Mouse (Mus musculus) right cerebral cortex, adult 18-20 months (tissue): ENCODE measurements around the gene Kdm2b.
A peak's percentile ranks its signal among the peaks of the same experiment; 100 is the strongest.
"Not testable (repeated sequence)": the region's sequence is repeated elsewhere in the genome, so short reads cannot be mapped to it uniquely, and the experiment has no call there.

Experiments
- DNase-seq: peaks from one replicate; pipeline ENCODE4 v3.0.0; 2022; ENCODE audit warnings: mixed read lengths

Kdm2b gene

DNA sequence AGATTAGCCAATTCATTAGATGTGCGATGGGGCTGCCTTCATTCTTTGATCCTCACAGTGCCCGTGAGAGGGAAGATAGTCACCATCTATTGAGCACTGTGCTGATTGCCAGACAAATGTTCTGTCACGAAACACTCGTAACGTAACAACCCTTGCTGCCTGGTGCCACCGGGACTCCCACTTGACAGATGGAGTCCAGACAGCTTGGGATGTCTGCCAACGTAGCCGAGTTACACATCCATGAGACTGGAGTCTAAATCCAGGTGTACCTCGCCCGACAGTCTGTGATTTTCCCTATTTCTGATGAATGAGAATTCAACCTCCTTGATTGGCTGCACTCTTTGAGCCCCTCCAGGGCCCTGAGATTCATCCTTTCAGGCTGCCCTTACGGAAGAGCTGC lies 20.2 kb upstream of the Kdm2b start:
- DNase-seq = peak; percentile 44

DNA sequence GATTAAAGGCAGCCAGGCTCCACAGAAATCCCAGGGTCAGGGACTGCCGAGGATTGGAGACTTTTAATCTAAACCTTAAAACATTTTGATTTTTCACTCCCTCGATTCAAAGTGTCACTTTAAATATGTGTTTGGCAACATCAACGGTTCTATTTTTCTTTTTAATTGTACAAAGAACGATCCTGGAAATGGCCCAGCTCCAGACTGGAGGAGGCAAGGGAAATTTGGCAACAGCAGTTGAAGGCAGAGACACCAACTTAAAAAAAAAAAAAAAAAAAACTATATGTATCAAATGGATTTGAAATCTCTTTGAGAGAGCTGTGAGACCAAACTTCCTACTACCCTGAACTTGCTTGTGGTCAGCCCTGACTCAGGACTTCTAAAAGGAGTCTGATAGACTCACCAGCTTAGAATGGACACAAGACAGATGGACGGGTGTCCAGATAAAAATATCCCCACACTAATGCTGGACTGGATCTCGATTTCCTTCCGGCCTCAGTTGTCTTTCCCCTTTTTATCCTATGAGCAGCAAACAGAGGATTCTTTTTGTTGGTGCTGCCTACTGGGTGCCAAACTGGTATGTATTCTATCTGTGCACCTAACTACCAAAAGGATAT lies 19.4 kb upstream of the Kdm2b start:
- peak; percentile 50 for DNase-seq

DNA sequence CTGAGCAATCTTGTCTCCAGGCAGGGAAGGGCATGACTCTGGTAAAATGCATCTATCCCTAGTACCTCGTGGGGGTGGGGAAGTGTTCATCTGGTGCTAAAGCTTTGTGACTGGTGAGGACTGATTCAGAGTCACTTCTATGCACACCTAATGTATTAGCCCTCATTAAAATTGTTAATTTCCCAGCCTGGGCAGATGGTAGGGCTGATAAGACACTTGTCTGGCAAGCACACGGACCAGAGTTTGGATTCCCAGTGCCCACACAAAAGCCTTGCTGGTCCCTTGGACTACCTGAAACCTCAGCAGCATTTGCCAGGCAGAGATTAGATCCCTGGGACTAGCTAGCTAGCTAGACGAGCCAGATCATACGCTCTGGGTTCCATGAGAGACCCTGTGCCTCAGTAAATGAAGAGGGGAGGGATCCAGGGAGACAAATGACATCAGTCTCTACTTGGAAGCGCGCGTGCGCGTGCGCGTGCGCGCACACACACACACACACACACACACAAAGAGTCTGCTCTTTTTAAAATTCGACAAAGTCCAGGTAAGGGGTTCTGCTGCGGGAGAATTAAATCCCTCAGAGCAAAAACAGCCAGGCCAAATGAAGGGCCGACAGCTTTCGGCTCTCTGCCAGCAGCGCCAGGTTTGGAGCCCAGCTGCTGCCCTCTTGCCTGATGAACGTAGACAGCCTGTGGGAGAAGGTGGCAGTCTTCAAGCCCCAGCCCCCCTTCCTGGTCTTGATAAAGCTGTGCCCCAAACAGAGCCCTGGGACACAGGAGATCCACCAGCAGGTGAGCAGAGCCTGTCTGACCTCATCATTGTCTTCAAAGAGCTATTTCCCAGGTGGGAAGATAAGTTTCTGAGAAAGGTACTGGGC lies 16.3 kb upstream of the Kdm2b start:
- no peak for DNase-seq

DNA sequence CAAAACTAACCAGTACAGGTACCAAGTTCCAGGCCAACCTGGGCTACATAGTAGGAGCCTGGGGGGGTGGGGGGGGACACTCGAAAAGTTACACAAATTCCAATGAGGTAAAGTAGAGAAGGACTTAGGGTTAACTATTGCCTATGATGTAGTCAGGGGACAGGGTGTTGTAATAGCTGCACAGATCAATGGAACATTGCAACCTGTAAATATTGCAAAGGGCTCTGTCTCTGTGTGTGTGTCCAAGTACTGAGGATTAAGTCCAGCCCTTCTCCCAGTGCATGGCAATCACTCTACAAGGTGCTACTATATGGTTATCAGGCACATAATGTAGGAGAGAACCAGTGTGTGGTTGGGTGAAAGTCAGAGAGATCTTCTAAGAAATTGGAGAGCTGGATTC lies 11.3 kb upstream of the Kdm2b start:
- DNase-seq = no peak

DNA sequence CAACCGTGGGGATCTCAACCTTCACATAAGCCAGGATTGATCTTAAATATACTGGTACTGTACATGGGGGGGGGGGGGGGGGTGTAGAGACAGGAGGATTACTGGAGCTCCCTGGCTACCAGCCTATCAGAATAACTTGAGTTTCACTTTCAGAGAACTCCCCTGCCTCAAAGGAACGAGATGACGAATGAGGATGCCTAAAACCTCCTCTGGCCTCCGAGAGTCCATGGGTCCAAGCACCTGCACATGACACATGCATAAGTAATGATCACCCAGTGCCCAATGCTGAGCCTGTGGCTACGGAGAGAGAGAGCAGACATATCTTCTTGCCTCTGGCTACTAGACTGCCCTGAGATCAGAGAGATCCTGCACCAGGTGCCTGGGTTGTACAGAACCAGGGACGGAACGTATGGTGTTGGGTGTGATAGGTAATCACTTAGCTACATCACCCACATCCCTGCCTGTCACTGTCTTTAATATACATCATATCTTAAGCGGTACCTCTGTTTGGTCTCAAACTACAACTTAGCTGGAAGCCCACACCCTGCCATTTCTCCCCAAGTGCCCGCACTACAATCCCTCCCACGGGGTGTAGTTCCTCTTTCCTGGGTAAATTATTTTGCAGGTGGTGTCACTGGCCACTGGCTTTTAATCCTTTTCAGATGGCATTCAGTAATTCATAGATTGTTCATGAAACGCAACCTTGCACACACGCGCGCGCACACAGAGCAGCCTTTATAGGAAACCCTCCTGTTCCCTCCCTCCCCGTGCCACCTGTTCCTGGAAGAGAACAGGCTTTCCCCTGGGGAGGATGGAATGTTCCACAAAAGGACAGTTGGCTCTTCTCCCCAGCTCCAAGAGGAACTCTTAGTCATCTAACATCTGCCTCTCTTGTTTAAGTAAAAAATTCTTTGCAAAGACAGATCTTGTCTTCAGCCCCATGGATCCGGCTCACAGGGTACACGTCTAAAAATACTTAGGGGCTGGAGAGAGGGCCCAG lies 7.9 kb upstream of the Kdm2b start:
- peak; percentile 80 for DNase-seq

DNA sequence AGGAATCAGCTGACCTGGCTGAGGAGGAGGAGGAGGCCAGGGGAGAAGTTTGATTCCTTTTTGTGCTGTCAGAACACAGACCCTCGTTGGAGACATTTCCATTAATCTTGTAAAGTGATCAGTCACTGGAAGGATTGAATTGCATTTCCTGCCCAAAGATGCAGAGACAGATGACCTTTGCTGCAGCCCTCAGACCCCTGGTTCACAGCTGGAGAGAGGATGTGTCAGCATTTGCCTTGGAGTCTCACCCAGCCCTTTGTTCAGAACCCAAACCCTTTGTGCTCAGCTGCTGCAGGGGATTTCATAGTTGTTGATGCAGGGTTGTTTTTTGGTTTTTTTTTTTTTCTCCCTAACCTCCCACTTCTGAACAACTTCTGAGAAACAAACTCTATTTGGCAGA lies 5.3 kb upstream of the Kdm2b start:
- no peak for DNase-seq

DNA sequence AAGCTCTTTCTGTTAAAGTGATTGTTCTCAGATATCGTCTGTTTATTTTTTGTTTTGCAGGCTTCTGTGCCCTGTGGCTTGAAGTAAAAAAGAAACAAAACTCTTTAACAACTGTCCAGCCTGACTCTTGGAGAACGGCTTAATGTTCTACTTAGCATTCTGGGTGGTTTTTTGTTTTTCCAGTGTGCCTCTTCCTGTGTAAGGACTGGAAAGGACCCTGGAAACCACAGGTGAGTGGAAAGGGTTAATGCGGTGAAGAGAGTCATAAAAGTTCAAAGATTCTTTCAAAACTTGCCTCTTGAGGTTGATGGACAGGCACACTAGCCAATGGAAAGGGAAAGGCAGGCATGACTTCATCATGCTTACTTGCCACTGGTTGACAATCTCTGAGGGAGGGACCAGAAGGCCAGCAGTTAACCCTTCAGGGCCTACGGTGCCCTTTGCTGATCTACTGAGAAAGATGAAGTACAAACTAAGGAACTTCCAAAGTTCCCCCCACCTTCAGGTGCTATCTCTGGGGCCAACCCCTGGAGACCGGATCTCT lies 4.8 kb upstream of the Kdm2b start:
- DNase-seq = peak; percentile 63

DNA sequence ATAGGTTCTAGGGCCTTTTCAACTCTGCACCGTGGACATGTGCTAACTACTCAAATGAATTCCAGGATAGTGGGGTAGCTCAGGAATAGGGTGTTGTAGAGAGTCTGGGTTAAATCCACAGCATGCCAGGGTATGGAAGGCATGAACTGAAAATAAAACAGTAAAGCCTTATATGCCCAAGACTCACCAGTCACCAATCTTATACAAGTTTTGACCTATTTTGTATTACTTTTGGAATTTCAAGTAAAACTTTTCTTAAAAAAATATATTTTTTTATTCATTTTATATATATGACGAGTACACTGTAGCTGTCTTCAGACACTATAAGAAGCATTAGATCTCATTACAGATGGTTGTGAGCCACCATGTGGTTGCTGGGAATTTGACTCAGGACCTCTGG lies 4.2 kb upstream of the Kdm2b start:
- DNase-seq = no peak

DNA sequence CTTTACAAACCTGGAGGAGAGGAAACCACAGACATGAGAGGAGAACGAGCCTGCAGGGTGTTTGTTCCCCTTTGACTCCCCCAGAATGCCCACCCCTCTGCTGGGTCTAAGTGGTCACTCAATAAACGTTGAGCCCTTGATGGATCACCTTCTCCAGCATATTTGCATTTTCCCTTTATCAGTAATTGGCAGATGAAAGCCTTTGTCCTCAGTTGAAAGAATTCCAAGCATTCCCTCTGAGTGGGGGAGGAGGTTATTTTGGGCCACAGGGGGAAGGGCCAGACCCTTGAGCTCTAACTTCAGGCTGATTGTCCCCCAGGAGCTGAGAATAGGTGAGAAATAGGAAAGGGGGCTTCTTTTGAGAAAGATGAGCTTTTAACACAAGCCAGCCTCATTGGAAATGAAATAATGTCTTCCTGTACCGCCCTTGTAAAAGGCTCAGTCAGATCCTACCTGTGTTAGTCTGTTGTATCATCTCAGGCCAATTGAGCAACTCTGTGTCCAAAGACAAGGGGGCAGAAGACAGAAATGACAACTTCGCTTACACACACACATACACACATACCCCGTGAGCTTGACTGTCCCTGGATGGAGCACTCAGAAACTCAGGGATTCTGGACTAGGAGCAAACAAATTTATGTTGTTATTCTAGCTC lies 1.9 kb upstream of the Kdm2b start:
- DNase-seq = no peak

DNA sequence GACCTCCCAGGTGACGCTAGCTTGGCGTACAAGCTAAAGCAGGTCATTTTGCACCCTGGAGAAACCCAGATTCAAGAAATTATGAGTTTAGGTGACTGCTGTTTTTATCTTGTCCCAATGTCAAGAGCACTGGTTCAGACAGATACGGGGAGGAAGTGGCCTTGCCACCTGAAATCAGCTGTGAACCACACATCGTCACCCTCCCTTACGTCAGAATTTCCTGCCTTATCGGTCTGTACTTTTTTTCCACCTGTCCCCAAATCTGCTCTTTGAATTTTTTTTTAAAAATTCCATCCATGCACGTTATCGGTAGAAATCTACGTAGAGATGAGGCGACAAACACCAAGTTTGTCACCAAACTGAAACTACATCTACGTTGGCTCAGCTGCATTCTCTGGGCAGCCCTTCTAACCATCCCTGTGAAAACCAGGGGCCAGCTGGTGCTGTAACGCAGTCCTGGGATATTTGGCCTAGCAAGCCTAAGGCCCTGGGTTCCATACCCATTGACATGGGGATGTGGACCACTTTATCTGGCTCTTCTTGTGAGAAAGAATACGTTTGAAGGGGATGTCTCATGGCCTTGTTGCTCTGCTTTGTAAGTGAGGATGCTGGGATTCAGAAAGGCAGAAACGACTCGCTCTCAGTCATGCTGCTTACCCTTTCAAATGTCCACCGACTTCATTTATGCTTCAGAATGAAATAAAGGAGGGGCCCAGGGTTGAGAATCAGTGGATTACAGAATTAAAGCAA lies 963 bp upstream of the Kdm2b start:
- DNase-seq = no peak

DNA sequence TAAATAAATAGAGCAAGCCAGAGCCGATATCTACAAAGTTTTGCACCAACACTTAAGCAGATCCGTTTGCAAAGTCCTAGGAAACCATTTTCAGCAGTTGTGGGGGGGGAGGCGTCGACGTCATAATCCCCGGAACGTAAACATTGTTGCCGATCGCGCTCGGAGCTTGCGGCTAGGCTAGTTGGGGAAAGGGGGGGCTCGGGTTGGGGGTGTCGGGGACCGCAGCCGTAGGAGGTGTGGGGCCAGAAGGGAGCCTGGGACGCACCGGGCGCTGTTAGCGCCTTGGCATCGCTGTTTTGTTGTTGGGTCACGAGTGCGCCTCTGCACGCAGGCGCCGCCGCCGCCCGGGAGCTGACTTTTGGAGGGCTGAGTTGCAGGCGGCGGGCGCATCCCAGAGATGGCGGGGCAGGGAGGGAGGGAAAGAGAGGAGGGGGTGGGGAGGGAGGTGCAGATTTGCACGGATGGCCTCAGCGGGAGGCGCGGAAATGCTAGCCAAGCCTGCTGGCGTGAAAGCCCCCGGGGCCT lies 560 bp downstream of the Kdm2b start:
- DNase-seq = peak; percentile 77

DNA sequence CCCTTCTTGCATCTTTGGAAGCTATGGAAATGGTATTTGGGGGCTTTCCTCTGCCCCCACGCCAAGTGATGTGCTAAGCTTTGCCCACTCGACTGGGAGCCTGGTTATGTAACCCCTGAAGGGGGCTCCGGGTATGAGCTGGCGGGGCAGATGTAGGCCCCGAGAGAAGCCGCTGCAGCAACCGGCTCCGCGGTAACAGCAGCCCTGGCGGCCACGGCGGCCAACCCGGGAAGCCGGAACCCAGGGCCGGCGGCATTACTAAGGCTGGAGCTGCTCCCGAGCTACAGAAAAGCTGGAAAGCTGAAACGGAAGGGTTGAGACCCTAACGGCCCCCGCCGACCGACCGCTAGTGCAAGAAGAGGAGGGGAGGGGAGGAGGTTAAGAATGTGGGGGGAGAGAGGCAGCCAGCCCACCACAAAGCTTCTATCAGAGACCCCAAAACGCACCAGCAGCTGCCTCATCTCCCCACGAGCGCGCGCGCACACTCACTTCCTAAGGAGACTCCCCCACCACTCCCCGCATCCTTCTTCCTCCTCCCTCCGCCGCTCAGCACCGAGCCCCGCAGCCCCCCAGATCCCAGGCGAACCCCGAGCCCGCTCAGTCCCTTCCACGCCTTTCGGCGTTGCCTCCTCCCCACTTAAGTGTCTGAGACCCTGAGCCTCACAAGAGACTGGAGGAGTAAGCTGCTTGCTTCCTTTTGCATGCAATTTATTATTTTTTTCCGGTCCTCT lies 1.4 kb downstream of the Kdm2b start:
- peak; percentile 67 for DNase-seq

DNA sequence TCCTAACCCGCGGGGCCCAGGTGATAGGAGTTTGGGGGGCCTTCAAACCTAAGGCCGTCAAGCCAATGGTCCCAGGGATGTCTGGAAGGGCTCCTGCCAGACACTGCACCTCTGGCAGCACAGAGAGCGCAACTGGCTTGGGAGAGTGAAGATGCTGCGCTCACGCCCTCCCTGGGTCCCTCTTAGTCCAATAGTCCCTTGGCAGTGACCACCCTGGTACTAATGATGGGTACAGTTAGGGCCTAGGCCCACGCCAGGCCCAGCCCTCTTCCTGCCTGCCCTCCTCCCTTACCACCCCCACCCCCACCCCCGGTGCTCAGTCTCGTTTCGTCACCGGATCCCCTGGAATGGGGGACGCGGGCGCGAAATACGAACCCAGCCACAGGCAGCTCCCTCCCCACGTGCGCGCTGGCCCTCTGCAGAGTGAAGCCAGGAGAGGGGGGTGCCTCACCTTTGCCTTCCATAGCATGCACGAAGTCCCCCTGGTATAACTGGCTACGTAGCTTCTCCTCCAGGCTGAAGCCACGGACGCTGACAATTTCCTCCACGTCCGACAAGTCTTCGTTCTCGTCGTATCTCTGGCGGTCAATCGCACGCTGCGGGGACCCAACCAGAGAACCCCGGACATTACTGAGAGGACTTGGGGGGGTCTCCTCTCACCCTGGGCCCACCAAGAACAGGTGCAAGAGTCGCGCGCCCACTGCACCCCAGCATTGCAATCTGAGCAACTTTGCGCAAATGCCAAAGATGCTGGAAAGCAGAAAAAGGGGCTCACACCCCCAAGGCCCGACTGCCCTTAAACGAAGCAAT lies 2.2 kb downstream of the Kdm2b start:
- DNase-seq = peak; percentile 35

DNA sequence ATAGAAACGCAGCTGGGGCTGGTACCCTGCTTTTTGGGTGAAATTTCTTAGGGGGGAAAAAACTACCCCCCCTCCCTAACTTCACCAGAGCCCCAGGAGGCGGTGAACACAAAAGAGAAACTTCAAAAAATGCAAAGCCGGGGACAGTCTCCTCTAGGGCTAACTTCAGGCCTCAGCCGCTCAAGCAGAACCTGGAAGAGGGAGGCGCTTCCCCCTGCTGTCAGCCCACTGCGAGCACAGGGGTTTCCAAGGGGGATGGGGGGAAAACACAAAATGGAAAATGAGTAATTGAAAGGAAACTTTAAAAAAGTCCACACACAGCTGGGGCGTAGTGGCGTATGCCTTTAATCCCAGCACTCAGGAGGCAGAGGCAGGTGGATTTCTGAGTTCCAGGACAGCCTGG lies 3.5 kb downstream of the Kdm2b start:
- DNase-seq = no peak

DNA sequence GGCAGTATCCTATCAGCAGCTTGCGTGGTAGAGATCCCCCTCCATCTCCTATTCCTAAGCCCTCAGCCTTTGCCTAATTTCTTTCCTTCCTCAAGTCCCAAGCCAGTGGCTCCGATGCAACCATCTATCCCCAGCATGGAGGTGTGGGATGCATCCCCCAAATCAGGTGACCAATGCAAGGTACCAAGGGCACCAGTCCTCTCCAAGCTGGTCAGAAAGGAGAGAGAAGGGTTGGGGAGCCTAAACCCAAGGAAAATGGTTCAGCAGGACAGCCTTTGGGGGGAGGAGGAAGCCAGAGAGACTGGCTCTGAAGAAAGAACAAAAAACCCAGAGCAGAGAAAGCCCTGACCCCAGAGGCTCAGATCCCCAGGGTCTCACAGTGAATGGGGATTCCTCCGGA lies 4.3 kb downstream of the Kdm2b start:
- no peak for DNase-seq

DNA sequence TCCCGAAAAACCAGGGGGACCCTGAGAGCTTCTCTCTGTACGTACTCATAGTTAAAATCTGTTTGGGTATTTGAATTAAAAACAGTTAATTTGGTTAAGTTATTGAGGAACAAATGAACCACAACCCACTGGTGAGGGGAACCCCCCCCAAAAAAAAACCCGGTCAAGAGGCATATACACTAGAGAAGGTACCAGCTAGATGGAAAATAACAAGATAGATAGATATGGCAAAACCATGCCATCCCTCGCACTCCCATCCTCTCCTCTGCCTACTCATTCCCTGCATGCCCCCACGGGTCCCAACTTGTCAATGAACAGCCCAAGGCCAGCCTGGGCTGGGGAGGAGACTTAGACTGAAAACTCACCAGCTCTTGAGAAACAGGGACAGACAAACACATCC lies 5.1 kb downstream of the Kdm2b start:
- DNase-seq = no peak

DNA sequence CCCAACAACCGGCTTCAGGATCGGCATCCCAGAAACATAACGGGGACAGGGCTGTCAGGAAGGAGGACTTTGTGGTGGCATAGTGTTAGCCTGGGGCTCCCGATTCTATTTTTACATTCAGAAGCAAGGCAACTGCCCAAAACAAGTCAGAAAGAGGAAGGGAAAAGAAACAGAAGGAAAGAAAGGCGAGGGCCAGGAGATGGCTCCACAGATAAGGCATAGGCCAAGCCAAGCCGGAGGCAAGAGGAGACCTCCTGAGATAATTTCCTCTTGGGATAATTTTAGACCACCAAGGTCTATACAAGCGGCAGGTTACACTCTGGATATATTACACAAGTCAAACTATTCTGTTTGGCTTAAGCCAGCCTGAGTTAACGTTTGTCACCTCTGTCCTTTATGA lies 10.7 kb downstream of the Kdm2b start:
- DNase-seq = no peak

DNA sequence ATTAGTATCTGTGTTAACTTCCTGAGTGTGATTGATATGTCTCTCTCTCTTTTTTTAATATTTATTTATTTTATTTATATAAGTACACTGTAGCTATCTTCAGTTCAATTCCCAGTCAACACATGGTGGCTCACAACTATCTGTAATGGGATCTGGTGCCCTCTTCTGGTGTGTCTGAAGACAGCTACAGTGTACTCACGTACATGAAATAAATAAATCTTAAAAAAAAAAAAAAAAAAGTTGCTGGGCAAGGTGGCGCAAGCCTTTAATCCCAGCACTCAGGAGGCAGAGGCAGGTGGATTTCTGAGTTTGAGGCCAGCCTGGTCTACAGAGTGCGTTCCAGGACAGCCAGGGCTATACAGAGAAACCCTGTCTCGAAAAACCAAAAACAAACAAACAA lies 14.9 kb downstream of the Kdm2b start:
- not testable (repeated sequence) for DNase-seq

DNA sequence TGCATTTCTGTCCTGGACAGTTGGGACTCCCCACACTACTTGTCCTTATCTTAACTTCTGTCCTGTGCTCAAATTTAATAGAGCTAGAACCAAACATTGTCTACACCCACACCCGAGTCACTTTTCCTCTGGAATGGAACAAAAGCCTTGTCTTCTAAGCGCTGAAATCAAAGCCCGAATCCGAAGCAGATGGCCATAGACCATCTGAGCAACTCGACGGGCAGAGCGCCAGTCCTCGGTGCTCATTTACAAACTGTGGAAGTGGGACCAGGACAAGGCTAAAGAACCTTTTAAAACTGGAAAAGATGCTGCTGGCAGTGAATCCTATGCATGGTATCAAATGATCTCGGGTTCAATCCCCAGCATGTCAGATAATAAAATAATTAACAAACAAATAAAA lies 17.5 kb downstream of the Kdm2b start:
- DNase-seq = peak; percentile 57

DNA sequence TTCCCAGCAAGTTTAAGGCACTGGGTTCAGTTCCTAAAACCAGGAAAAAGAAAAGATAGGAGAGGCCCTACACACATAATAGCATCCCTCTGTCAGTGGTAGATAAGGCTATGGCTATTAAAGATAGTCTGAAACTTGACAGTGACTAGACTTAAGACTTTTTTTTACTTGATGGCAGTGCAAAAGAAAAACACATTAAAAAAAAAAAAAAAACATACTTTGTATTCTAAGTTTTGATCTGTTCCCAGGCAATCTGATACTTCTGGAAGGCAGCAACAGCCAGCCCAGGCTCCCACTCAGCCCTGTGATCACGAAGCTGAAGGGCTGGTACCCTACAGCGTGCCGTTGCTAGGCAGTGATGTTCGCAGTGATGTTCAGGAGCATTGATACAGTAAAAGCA lies 18.2 kb downstream of the Kdm2b start:
- DNase-seq = peak; percentile 33
